Mouse (Mus musculus) hindbrain, embryonic 16.5 days (tissue): ENCODE measurements around the gene Rasl11a. TPM values are rescaled to one million over a fixed set of nuclear protein-coding genes. Genes with fewer than 3 reads are reported as not detected.

Experiments used
- ATAC-seq: fragments of 200-750 bp; cut with Nextera tagmentation; 2 replicates; pipeline ENCODE4 v1.8.0; 2017; ENCODE audit warnings: moderate TSS enrichment, moderate library complexity
- H3K27ac ChIP-seq: fragments of 300-500 bp; sonication (generic); 2 replicates; pipeline ENCODE4 v1.5.1; 2014; ENCODE audit warnings: low read depth, mild to moderate bottlenecking, control low read depth, low read length, moderate library complexity
- H3K27me3 ChIP-seq: fragments of 300-500 bp; sonication (generic); replicated peaks from 2 replicates; pipeline ENCODE4 v1.6.1; 2014; ENCODE audit warnings: low read length; ENCODE audit not compliant: control insufficient read depth, insufficient read depth
- H3K36me3 ChIP-seq: fragments of 300-500 bp; sonication (generic); 2 replicates; pipeline ENCODE4 v1.6.1; 2014; ENCODE audit warnings: mild to moderate bottlenecking, low read length, moderate library complexity, mixed read lengths; ENCODE audit not compliant: control insufficient read depth, insufficient read depth
- H3K4me1 ChIP-seq: fragments of 300-500 bp; sonication (generic); 2 replicates; pipeline ENCODE4 v1.6.1; 2014; ENCODE audit warnings: low read depth, low read length; ENCODE audit not compliant: control insufficient read depth, insufficient read depth
- H3K4me2 ChIP-seq: fragments of 300-500 bp; sonication (generic); 2 replicates; pipeline ENCODE4 v1.6.1; 2014; ENCODE audit warnings: mild to moderate bottlenecking, low read length, control low read depth, moderate library complexity
- H3K4me3 ChIP-seq: fragments of 300-500 bp; sonication (generic); 2 replicates; pipeline ENCODE4 v1.5.1; 2014; ENCODE audit warnings: mild to moderate bottlenecking, low read length, control low read depth, moderate library complexity
- H3K9ac ChIP-seq: fragments of 300-500 bp; sonication (generic); 2 replicates; pipeline ENCODE4 v1.6.1; 2014; ENCODE audit warnings: low read depth, mild to moderate bottlenecking, control low read depth, low read length, moderate library complexity
- H3K9me3 ChIP-seq: fragments of 300-500 bp; sonication (generic); 2 replicates; pipeline ENCODE4 v1.6.1; 2014; ENCODE audit warnings: mild to moderate bottlenecking, low read length, moderate library complexity; ENCODE audit not compliant: control insufficient read depth
- WGBS: fragments of 180-500 bp; shearing (Covaris S2); extraction: QIAGEN DNeasy Blood & Tissue Kit; methylation state at CpG from one replicate; pipeline ENCODE4 v1.1.7; 2014; 5-methylcytosine and 5-hydroxymethylcytosine counted together
- polyA plus RNA-seq: library from polyadenylated mRNA; unstranded; fragments of >200 nt; fragmentation: Nextera tagmentation; extraction: Ambion mirVana; gene quantifications from 2 replicates; pipeline ENCODE4 v1.2.1, GENCODE M21; 2015

The Rasl11a gene
- polyA plus RNA-seq, 1 experiment from 2014 or later = 7.6 TPM

- no peaks in the 10 kb centered on the region for H3K27me3 ChIP-seq
- no peak overlapping the region for H3K27ac ChIP-seq
- H3K36me3 ChIP-seq = peaks cover 33% of the 10 kb centered on the region
- H3K9ac ChIP-seq = no peak overlapping the region
- peaks cover 3% of the 10 kb centered on the region for H3K4me1 ChIP-seq
- H3K4me3 ChIP-seq = no peak overlapping the region
- no peak overlapping the region for H3K4me2 ChIP-seq
- 50% methylated on average over 12 of the region's 12 CpGs for WGBS
- no peak for ATAC-seq
- no peaks in the 10 kb centered on the region for H3K9me3 ChIP-seq
Observed at GRCm38 (mm10) chr5:146838836-146839648, 5.8 kb upstream of the Rasl11a start.

GRCm38 (mm10) chr5:146839760-146840159, 5.1 kb upstream of the Rasl11a start:
- Histone ChIP-seq H3K36me3 (peaks cover 31% of the 10 kb centered on the region), H3K4me3 (no peak overlapping the region), H3K27me3 (no peaks in the 10 kb centered on the region), H3K9ac (no peak overlapping the region), H3K9me3 (no peaks in the 10 kb centered on the region), H3K4me2 (no peak overlapping the region), H3K4me1 (peaks cover 3% of the 10 kb centered on the region), H3K27ac (no peak overlapping the region)
- no peak for ATAC-seq
- WGBS = 48% methylated on average over 5 of the region's 5 CpGs

- Histone ChIP-seq H3K27me3 (no peaks in the 10 kb centered on the region), H3K9ac (no peak overlapping the region), H3K27ac (no peak overlapping the region), H3K36me3 (peaks cover 25% of the 10 kb centered on the region), H3K4me2 (no peak overlapping the region), H3K4me1 (peaks cover 3% of the 10 kb centered on the region), H3K4me3 (no peak overlapping the region), H3K9me3 (no peaks in the 10 kb centered on the region)
- 84% methylated on average over 4 of the region's 4 CpGs for WGBS
- no peak for ATAC-seq
Observed at GRCm38 (mm10) chr5:146840422-146840821, 4.4 kb upstream of the Rasl11a start.

DNA sequence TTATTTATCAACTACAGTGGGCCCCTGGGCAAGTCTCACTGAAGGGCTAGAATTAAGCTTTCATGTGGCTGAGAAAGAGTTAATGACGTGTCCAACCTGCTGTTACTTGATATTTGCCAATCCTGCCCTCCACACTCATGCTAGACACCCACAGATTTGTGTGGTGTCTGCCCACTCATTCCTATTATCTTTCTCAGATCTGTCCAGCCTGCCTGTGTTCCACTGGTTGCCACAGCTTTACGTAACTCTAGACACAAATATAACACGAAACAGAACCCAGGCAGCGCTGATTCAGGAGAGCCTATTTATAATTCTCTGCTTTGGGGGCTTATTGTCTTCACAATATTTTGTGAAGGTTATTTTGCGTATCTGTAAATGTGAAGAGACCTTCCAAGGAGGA, 3.6 kb upstream of the Rasl11a start:
- peaks cover 8% of the 10 kb centered on the region for H3K4me1 ChIP-seq
- WGBS = 88% methylated on average over 5 of the region's 5 CpGs

DNA sequence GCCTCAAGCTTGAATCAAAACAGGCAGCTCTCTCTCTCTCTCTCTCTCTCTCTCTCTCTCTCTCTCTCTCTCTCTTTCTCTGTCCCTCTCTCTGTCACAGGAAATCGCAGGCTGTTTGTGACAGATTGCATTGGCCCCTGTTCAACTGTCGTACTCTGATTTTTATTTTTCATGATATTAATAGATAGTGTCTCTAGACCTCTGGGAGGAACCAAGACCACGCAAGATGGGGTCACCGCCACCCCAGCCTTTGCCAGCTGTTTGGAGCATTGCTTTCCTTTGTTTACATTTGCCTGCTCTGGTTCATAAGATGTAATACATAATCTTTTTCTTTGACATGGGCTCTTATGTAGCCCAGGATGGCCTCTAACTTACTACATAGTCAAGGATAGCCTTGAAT, 2.9 kb upstream of the Rasl11a start:
- Histone ChIP-seq H3K9me3 (no peaks in the 10 kb centered on the region), H3K4me3 (no peak overlapping the region), H3K27ac (no peak overlapping the region), H3K4me2 (no peak overlapping the region), H3K36me3 (peaks cover 11% of the 10 kb centered on the region), H3K9ac (no peak overlapping the region), H3K27me3 (no peaks in the 10 kb centered on the region), H3K4me1 (peaks cover 8% of the 10 kb centered on the region)
- no peak for ATAC-seq
- 92% methylated on average over 4 of the region's 4 CpGs for WGBS

More for the DNA sequence above, 3.6 kb upstream of the Rasl11a start:
- no peak overlapping the region for H3K4me3 ChIP-seq
- H3K27ac ChIP-seq = no peak overlapping the region
- H3K27me3 ChIP-seq = no peaks in the 10 kb centered on the region
- no peak for ATAC-seq
- H3K9me3 ChIP-seq = no peaks in the 10 kb centered on the region
- H3K9ac ChIP-seq = no peak overlapping the region
- peaks cover 18% of the 10 kb centered on the region for H3K36me3 ChIP-seq
- H3K4me2 ChIP-seq = no peak overlapping the region

DNA sequence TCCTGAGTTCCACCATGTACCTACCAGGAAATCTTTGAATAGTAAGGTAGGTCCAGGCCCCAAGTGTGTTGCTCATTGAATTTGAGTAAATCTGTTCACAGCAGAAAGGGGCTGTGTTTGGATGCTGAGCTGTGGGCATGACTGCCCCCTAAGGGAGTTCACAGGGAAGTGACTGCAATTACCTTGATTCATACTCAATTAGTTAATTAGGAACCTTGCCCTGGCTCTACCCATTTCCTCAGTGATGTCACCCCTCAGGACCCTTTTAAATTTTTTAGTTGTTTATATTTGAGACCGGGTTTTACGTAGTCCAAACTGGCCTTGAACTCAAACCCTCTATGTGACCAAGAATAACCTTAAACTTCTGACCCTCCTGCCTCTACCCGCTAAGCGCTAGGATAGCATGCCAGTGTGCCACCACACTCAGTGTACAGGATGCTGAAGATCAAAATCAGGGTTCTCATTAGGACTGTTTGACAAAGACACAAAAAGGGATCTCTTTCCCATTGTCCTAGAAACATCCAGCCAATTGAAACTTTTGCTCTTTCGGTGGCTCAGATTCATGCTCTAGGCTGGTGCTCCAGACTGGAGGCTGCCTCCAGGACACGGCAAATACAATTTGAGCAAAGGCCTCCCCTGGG, 450 bp upstream of the Rasl11a start:
- Histone ChIP-seq H3K9ac (peak overlapping the region; percentile 78), H3K27me3 (no peaks in the 10 kb centered on the region), H3K36me3 (no peaks in the 10 kb centered on the region), H3K4me3 (peak overlapping the region; percentile 76), H3K27ac (no peak overlapping the region), H3K4me1 (peaks cover 8% of the 10 kb centered on the region), H3K4me2 (peak overlapping the region; percentile 99), H3K9me3 (no peaks in the 10 kb centered on the region)
- 11% methylated on average over 6 of the region's 6 CpGs for WGBS
- ATAC-seq = peak; percentile 59

- 59% methylated on average over 2 of the region's 2 CpGs for WGBS
- Histone ChIP-seq H3K36me3 (no peaks in the 10 kb centered on the region), H3K27me3 (no peaks in the 10 kb centered on the region), H3K9me3 (no peaks in the 10 kb centered on the region), H3K4me3 (no peak overlapping the region; the same call in 1 of the 2 replicates), H3K4me1 (peaks cover 8% of the 10 kb centered on the region), H3K9ac (peak overlapping the region; percentile 13; the same call in 1 of the 2 replicates), H3K4me2 (peak overlapping the region; percentile 99; the same call in 1 of the 2 replicates), H3K27ac (no peak overlapping the region)
- ATAC-seq = no peak
Observed at GRCm38 (mm10) chr5:146846489-146846888, 1.6 kb downstream of the Rasl11a start.

DNA sequence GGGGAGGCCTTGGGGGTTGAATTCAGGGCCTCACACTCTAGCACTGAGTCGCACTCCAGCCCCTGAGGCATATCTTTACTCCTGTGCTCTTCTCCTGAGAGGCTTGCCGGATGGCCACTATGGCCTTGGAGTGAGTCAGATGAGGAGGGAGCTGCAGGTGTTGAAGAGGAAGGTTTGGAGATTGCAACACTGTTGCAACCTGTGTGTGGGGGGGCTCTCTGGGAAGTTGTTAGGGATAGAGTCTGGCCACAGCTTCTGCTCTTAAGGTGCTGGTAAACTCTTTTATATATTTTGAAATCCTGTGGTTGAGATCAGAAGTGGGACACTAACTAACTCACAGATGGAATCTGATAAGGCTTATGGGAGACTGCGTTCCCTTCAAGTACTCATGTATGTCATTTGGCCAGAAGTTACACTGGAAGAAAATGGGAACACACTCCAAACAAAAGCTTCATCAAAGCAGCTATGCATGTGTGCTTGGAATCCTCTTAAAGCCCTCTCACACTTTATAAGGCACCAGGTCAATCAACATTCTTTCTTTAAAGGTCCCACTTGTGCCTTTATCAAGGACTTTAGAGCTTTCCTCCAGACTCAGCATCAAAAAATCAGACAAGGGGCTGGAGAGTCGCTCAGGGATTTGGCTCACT, 4.2 kb downstream of the Rasl11a start:
- no peak overlapping the region for H3K27ac ChIP-seq
- H3K4me3 ChIP-seq = no peak overlapping the region
- WGBS = 99% methylated on average over 4 of the region's 4 CpGs
- H3K9ac ChIP-seq = no peak overlapping the region
- ATAC-seq = no peak
- no peak overlapping the region for H3K4me2 ChIP-seq
- peaks cover 8% of the 10 kb centered on the region for H3K4me1 ChIP-seq
- no peaks in the 10 kb centered on the region for H3K36me3 ChIP-seq
- no peaks in the 10 kb centered on the region; the same call in 1 of the 2 replicates for H3K27me3 ChIP-seq
- no peaks in the 10 kb centered on the region for H3K9me3 ChIP-seq

- H3K4me3 ChIP-seq = no peak overlapping the region
- no peak overlapping the region for H3K4me2 ChIP-seq
- no peak overlapping the region for H3K27ac ChIP-seq
- no peak for ATAC-seq
- H3K9me3 ChIP-seq = no peaks in the 10 kb centered on the region
- H3K27me3 ChIP-seq = no peaks in the 10 kb centered on the region; the same call in 1 of the 2 replicates
- H3K9ac ChIP-seq = no peak overlapping the region
- 91% methylated on average over 3 of the region's 3 CpGs for WGBS
- no peaks in the 10 kb centered on the region for H3K4me1 ChIP-seq
- no peaks in the 10 kb centered on the region for H3K36me3 ChIP-seq
Observed at GRCm38 (mm10) chr5:146856106-146856505, 11.2 kb downstream of the Rasl11a start.
